Mouse (Mus musculus): Measurements from ENCODE around the gene Tmeff1.

DNA sequence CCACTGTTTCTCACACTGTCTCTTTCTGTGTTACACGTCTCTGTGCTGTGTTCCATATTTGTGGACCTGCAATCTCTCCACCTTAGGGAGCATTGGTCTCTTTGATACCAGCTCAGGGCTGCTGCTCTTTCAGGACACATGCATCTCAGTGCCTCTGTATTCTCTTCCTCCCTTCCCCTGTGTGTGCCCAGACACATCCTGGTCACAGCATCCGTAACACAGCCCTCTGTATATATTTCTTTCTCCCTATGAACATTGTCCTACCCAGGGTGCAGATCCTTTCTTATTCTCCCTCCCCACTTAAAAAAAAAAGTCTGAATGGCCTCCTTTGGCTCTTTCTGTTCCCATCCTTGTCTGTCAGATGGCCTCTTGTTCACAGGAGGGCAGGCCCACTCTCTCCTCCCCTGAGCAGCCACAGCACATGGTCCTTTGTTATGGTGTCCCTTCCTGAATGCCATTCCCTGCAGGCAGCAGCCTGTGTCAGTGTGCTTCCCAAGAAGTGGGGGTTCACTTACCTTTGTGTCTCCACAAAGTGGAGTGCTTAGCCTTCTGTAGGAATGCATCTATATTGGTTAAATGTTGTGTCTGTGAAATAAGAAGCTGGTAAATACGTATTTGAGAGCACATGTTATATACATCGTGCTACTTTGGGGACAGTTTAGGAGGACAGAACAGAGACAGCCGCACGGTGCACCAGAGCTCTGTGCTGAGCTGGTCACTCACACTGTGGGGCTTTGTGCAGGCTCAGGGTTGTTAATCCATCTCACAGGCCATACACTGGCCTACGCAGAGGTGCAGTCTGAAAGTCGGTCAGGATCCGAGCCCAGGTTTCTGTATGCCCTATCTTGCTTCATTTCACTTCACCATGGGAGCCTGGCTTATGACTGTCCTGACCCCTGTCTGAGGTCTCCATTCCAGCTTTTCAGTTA is 38.1 kb upstream of the Tmeff1 start:
- no peak for TF ChIP-seq POLR2A (IDR thresholded peaks at IDR 0.05; ENCODE audit: control insufficient read depth, low read depth, low read length)
- TF ChIP-seq CTCF (IDR thresholded peaks at IDR 0.05; ENCODE audit: control insufficient read depth, insufficient read depth, insufficient replicate concordance, low read depth, low read length), result no peak
